Mouse (Mus musculus) liver, embryonic 14.5 days (tissue): Measurements from ENCODE around the gene Olfr1224-ps1.

Experiments used
- CTCF ChIP-seq: IDR thresholded peaks from 2 replicates; pipeline ENCODE4 v1.5.1; 2016; ENCODE audit warnings: antibody characterized with exemption, low read depth, control low read depth
- EP300 ChIP-seq: IDR thresholded peaks from 2 replicates; pipeline ENCODE4 v1.6.1; 2016; ENCODE audit warnings: antibody characterized with exemption, low read depth

DNA sequence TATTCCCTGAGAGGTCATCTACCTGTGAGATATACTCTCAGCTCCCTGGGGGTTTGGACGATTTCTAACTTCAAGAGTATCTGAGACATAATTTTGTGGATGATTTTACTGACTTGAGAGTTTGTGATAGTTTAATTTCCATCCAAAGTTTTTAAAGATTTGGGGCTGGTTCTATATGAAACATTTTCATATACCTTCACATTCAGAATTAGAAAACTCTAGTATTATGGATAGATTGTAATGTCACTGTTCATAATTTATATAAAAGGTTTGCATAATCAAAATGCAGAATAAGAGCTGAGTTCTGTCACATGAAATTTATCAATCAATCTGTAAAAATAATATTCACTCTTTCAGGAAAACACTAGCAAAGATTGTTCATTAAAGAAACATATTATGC is 12.4 kb downstream of the Olfr1224-ps1 start, which contains the start of gene Olfr1223:
- no peak for TF ChIP-seq CTCF
- no peak for TF ChIP-seq EP300
